Mouse (Mus musculus) heart, postnatal 0 days (tissue): ENCODE measurements at regions not wholly inside any gene's neighbourhood (a gene's known extent, or its start where the extent isn't known, plus 50 kb on each side); places are given as distances from the start of the nearest gene placed in this dataset.
A peak's percentile ranks its signal among the peaks of the same experiment; 100 is the strongest.

Source experiments
- CTCF ChIP-seq: IDR thresholded peaks from 2 replicates; pipeline ENCODE4 v1.5.1; 2016; ENCODE audit warnings: antibody characterized with exemption, control low read depth, low read depth
- EP300 ChIP-seq: IDR thresholded peaks from 2 replicates; pipeline ENCODE4 v1.6.1; 2016; ENCODE audit warnings: antibody characterized with exemption, low read depth

- TF ChIP-seq CTCF (peak; percentile 50), EP300 (no peak)
Observed at GRCm38 (mm10) chr12:71763194-71763593, 67.7 kb upstream of the Daam1 start.
